Mouse (Mus musculus): ENCODE results near the gene Clstn1. TPM values are rescaled to one million over a fixed set of nuclear protein-coding genes. Genes with fewer than 3 reads are reported as not detected.

The Clstn1 gene
- polyA plus RNA-seq, 1 experiment from 2014 or later: 22.9 TPM

DNA sequence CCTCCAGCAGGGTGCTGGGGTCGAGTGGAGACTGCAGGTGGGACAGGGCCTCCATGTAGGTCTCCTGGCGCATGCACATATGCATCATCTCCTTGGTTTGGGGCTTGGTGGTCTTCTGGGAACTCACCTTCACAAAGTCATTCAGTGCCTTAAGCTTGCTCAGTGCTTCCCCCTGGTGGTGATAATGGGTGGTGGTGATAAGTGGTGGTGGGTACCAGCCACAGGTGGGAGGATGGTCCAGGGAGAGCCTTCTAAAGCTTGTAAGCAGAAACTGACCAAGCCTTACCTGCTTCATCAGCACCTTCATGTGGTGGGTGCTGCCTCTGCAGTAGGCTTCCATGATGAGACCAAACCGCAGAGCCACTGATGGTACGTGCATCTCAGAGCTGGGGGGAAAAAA lies 68.0 kb downstream of the Clstn1 start:
- Histone ChIP-seq H3K4me3 (ENCODE audit: low read depth, low read length) (no peak overlapping the region), H3K9me3 (ENCODE audit: control insufficient read depth, low read depth, low read length) (no peaks in the 10 kb centered on the region), H3K4me1 (ENCODE audit: control insufficient read depth, insufficient read depth, low read length) (no peaks in the 10 kb centered on the region), H3K27ac (ENCODE audit: low read length) (no peak overlapping the region), H3K4me2 (replicated peaks; ENCODE audit: low read depth, low read length) (no peak overlapping the region), H3K9ac (replicated peaks; ENCODE audit: low read depth, low read length) (no peak overlapping the region), H3K27me3 (ENCODE audit: control insufficient read depth, insufficient read depth, low read length) (no peaks in the 10 kb centered on the region), H3K36me3 (ENCODE audit: control insufficient read depth, insufficient read depth, low read length) (no peaks in the 10 kb centered on the region)
- no peak for ATAC-seq (ENCODE audit: insufficient number of reproducible peaks, insufficient read depth, low FRiP score, low read depth)
- WGBS: 89% methylated on average over 4 of the region's 4 CpGs

DNA sequence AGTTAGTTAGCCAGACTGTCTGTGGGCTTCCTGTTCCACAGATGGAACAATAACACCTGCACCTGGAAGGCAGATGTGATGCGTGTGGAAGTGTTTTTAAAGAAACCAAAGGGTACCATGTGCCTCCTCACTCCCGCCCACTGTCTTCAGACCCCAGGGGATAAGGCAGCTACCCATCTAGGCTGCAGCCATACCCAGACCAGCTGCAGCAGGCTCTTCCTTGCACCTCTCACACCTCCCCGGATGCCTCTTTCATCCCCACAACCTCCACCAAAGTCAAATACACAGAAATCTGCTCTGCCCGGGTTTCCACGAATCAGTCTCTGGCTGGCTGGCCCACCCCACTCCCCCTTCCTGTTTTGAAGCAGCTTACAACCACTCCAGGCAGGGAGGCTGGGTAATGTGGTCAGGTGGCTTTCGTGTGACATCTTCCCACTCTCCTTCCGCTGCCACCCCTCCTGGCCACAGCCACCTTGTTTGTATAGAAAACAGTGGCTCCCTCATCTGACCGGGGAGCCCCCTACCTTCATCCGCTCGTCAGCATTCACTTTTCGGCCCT lies 71.7 kb downstream of the Clstn1 start:
- ATAC-seq (ENCODE audit: insufficient number of reproducible peaks, insufficient read depth, low FRiP score, low read depth): no peak
- WGBS: 66% methylated on average over 11 of the region's 11 CpGs
- no peak overlapping the region for H3K9ac ChIP-seq (replicated peaks; ENCODE audit: low read depth, low read length)
- H3K36me3 ChIP-seq (ENCODE audit: control insufficient read depth, insufficient read depth, low read length): no peaks in the 10 kb centered on the region
- H3K4me3 ChIP-seq (ENCODE audit: low read depth, low read length): no peak overlapping the region
- no peak overlapping the region for H3K27ac ChIP-seq (ENCODE audit: low read length)
- H3K9me3 ChIP-seq (ENCODE audit: control insufficient read depth, low read depth, low read length): no peaks in the 10 kb centered on the region
- no peaks in the 10 kb centered on the region for H3K27me3 ChIP-seq (ENCODE audit: control insufficient read depth, insufficient read depth, low read length)
- no peaks in the 10 kb centered on the region for H3K4me1 ChIP-seq (ENCODE audit: control insufficient read depth, insufficient read depth, low read length)
- no peak overlapping the region for H3K4me2 ChIP-seq (replicated peaks; ENCODE audit: low read depth, low read length)

DNA sequence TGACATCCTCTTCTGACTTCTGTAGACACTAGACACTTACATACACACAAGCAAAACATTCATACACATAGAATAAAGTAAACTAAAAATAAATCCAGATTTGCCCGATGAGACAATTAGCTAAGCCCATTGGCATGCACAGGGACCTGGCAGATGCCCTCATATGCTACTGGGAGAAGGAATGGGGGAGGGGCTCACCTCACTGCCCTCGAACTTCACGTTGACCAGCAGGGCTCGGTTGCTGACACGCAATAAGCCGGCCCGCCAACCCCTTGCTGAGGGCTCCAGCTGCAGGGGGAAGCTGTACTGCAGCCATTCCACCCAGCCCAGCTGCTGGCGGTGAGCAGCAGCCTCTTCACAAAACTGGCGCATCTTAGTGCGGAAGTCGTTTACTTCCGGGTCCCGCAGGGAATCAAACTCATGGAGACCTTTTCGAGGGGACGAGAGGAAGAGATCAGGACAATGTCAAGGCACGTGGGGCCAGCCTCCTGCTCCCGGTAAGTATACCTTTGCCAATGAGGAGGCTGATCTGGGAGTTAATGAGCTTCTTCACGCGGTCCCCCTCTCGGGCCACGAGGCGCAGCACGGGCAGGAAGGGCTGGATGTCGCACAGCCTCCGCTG lies 73.3 kb downstream of the Clstn1 start:
- no peak for ATAC-seq (ENCODE audit: insufficient number of reproducible peaks, insufficient read depth, low FRiP score, low read depth)
- Histone ChIP-seq H3K4me3 (ENCODE audit: low read depth, low read length) (no peak overlapping the region), H3K36me3 (ENCODE audit: control insufficient read depth, insufficient read depth, low read length) (no peaks in the 10 kb centered on the region), H3K27ac (ENCODE audit: low read length) (no peak overlapping the region), H3K4me2 (replicated peaks; ENCODE audit: low read depth, low read length) (no peak overlapping the region), H3K9me3 (ENCODE audit: control insufficient read depth, low read depth, low read length) (no peaks in the 10 kb centered on the region), H3K4me1 (ENCODE audit: control insufficient read depth, insufficient read depth, low read length) (no peaks in the 10 kb centered on the region), H3K27me3 (ENCODE audit: control insufficient read depth, insufficient read depth, low read length) (no peaks in the 10 kb centered on the region), H3K9ac (replicated peaks; ENCODE audit: low read depth, low read length) (no peak overlapping the region)
- WGBS: 66% methylated on average over 25 of the region's 25 CpGs

DNA sequence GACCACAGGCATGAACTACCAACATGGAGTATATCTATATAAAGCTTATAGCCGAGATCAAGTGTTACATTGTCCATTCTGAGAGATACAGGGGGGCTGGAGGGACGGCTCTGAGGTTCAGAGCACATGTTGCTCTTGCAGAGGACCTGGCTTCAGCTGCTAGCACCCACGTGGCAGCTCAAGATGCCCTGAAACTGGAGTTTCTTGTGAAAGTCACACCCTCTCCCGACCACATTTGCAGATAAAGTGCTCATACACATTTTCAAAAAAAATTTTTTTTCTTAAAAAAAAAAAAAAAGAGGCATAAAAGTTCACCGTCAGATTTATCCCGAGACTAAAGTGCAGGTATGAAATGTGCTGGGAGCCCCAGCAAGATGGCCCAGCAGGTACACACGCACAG lies 74.3 kb downstream of the Clstn1 start:
- Histone ChIP-seq H3K27me3 (ENCODE audit: control insufficient read depth, insufficient read depth, low read length) (no peaks in the 10 kb centered on the region), H3K9me3 (ENCODE audit: control insufficient read depth, low read depth, low read length) (no peaks in the 10 kb centered on the region), H3K36me3 (ENCODE audit: control insufficient read depth, insufficient read depth, low read length) (no peaks in the 10 kb centered on the region), H3K4me1 (ENCODE audit: control insufficient read depth, insufficient read depth, low read length) (no peaks in the 10 kb centered on the region), H3K9ac (replicated peaks; ENCODE audit: low read depth, low read length) (no peak overlapping the region), H3K27ac (ENCODE audit: low read length) (no peak overlapping the region), H3K4me3 (ENCODE audit: low read depth, low read length) (no peak overlapping the region), H3K4me2 (replicated peaks; ENCODE audit: low read depth, low read length) (no peak overlapping the region)
- 84% methylated on average over 7 of the region's 7 CpGs for WGBS
- no peak for ATAC-seq (ENCODE audit: insufficient number of reproducible peaks, insufficient read depth, low FRiP score, low read depth)

DNA sequence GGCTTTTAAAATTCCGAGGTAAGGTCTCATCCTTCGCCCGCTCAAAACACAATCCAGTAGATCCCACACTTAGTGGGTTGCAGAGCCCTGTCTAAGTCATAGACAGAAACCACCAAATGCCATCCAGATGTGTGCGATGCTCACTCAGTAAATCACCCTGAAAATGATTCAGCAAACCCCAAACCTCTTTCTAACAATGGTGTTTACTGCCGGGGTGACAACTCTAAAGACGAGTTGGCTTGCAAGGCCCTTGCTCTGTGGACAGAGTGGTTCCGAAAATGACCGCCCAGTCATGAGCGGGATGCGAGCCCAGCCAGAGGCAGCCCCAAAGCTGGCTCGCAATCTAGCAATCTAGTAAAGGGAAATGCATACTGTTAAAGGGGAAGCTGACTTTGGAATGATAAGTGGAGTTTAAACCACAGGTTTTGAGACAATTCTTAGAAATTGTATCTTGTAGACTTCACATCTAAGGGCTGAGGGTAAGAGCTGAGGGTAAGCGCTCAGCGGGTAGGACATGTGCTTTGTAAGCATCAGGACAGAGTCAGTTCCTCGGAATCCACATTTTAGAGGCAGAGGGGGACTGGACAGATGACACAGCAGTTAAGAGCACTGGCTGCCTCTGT lies 75.8 kb downstream of the Clstn1 start:
- no peaks in the 10 kb centered on the region for H3K36me3 ChIP-seq (ENCODE audit: control insufficient read depth, insufficient read depth, low read length)
- H3K27ac ChIP-seq (ENCODE audit: low read length): no peak overlapping the region
- H3K9ac ChIP-seq (replicated peaks; ENCODE audit: low read depth, low read length): no peak overlapping the region
- no peak overlapping the region for H3K4me3 ChIP-seq (ENCODE audit: low read depth, low read length)
- no peak for ATAC-seq (ENCODE audit: insufficient number of reproducible peaks, insufficient read depth, low FRiP score, low read depth)
- no peaks in the 10 kb centered on the region for H3K27me3 ChIP-seq (ENCODE audit: control insufficient read depth, insufficient read depth, low read length)
- H3K4me1 ChIP-seq (ENCODE audit: control insufficient read depth, insufficient read depth, low read length): no peaks in the 10 kb centered on the region
- H3K4me2 ChIP-seq (replicated peaks; ENCODE audit: low read depth, low read length): no peak overlapping the region
- WGBS: 89% methylated on average over 14 of the region's 14 CpGs
- H3K9me3 ChIP-seq (ENCODE audit: control insufficient read depth, low read depth, low read length): no peaks in the 10 kb centered on the region

DNA sequence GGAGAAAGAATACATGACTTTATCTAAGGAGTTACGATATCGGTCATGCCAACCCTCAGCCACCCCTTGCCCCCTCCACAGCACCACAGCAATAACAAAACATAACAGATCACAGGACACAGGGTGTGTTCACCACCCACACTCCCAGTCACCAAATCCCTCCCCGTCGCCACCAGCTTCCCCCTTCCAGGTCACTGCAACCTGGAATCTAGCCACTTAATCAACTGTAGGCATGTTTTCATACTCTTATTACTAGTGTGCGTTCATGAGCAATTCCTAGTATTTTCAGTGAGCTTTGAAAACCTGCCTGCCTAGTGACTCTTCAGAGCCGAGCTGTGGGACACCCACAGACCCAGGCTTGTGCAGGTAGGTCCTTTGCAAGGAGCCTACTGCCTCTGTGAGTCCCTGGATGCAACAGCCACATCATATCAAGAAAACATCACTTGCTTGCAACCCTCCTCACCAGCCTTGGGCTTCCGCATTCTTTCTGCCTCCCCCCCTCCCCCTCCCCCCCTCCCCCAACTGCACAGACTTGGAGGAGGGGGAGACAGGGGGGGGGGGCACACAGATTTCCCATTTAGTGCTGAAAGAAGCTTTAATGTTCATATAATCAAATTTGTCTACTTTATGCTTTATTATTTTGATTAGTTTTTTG lies 77.7 kb downstream of the Clstn1 start:
- Histone ChIP-seq H3K27me3 (ENCODE audit: control insufficient read depth, insufficient read depth, low read length) (no peaks in the 10 kb centered on the region), H3K4me3 (ENCODE audit: low read depth, low read length) (no peak overlapping the region), H3K4me1 (ENCODE audit: control insufficient read depth, insufficient read depth, low read length) (no peaks in the 10 kb centered on the region), H3K4me2 (replicated peaks; ENCODE audit: low read depth, low read length) (no peak overlapping the region), H3K36me3 (ENCODE audit: control insufficient read depth, insufficient read depth, low read length) (no peaks in the 10 kb centered on the region), H3K9ac (replicated peaks; ENCODE audit: low read depth, low read length) (no peak overlapping the region), H3K27ac (ENCODE audit: low read length) (no peak overlapping the region), H3K9me3 (ENCODE audit: control insufficient read depth, low read depth, low read length) (no peaks in the 10 kb centered on the region)
- WGBS: 68% methylated on average over 7 of the region's 7 CpGs
- ATAC-seq (ENCODE audit: insufficient number of reproducible peaks, insufficient read depth, low FRiP score, low read depth): no peak

DNA sequence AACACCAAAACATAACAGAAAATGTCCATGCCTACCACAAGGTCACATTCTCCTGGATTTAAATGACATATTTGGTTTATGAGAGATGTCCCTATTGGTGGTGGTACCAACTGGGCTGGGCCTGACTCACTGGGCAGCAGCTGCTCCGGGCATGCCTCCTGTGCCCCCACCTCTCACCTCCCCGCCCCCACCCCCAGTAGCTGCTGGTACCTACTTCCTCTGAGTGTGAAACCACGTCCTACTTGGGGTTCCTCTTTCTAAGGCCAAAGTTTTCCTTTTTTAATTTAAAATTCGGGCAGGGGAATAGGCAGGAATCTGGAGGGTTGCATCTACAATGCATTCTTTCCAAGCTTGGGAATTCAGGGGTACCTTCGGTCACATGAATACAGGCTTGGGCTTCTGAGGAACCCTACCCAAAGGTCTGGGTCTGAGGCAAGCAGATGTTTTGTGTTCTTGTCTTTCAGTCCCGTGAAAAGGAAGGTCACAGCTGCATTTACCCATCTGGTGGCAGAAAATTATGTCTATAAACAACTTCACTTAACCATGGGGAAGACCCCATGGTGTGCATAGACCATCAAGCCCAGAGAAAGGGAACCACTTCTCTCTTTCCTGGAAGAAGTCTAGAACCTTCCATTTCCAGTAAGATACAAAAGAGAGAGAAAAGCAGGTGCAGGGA lies 78.9 kb downstream of the Clstn1 start:
- no peak for ATAC-seq (ENCODE audit: insufficient number of reproducible peaks, insufficient read depth, low FRiP score, low read depth)
- Histone ChIP-seq H3K4me1 (ENCODE audit: control insufficient read depth, insufficient read depth, low read length) (no peaks in the 10 kb centered on the region), H3K9me3 (ENCODE audit: control insufficient read depth, low read depth, low read length) (no peaks in the 10 kb centered on the region), H3K4me2 (replicated peaks; ENCODE audit: low read depth, low read length) (no peak overlapping the region), H3K27ac (ENCODE audit: low read length) (no peak overlapping the region), H3K4me3 (ENCODE audit: low read depth, low read length) (no peak overlapping the region), H3K36me3 (ENCODE audit: control insufficient read depth, insufficient read depth, low read length) (no peaks in the 10 kb centered on the region), H3K9ac (replicated peaks; ENCODE audit: low read depth, low read length) (no peak overlapping the region), H3K27me3 (ENCODE audit: control insufficient read depth, insufficient read depth, low read length) (no peaks in the 10 kb centered on the region)
- 71% methylated on average over 6 of the region's 6 CpGs for WGBS

DNA sequence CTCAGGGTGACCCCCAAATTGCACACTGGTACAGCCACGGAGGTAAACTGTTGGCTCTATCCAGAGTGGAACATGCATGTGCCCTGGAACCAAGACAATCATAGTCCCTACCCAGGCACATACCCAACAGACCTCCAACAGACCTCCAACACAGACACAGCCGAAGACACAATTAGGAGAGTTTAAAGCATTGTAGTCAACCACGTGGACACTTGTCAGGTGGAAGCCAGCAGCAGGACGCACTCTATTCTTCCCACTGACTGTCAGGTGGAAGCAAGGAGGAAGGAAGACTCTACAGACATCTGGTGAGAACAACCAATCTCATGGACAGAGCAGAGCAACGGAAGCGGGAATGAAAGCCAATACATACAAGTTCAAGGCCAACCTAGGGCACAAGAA lies 79.4 kb downstream of the Clstn1 start:
- no peak for ATAC-seq (ENCODE audit: insufficient number of reproducible peaks, insufficient read depth, low FRiP score, low read depth)
- WGBS: 85% methylated on average over 6 of the region's 6 CpGs
- no peaks in the 10 kb centered on the region for H3K27me3 ChIP-seq (ENCODE audit: control insufficient read depth, insufficient read depth, low read length)
- H3K27ac ChIP-seq (ENCODE audit: low read length): no peak overlapping the region
- no peak overlapping the region for H3K4me2 ChIP-seq (replicated peaks; ENCODE audit: low read depth, low read length)
- H3K9ac ChIP-seq (replicated peaks; ENCODE audit: low read depth, low read length): no peak overlapping the region
- no peaks in the 10 kb centered on the region for H3K9me3 ChIP-seq (ENCODE audit: control insufficient read depth, low read depth, low read length)
- no peak overlapping the region for H3K4me3 ChIP-seq (ENCODE audit: low read depth, low read length)
- H3K36me3 ChIP-seq (ENCODE audit: control insufficient read depth, insufficient read depth, low read length): no peaks in the 10 kb centered on the region
- no peaks in the 10 kb centered on the region for H3K4me1 ChIP-seq (ENCODE audit: control insufficient read depth, insufficient read depth, low read length)

Measured in stomach, embryonic 14.5 days (tissue).